Mouse (Mus musculus): ENCODE data around the gene Dolpp1. TPM values are rescaled to one million over a fixed set of nuclear protein-coding genes. Genes with fewer than 3 reads are reported as not detected.
A peak's percentile ranks its signal among the peaks of the same experiment; 100 is the strongest.

Dolpp1 gene
- polyA plus RNA-seq, 1 experiment from 2014 or later = 23.5 TPM

- H3K27me3 ChIP-seq (replicated peaks) = no peaks in the 10 kb centered on the region
- ATAC-seq = no peak
- 88% methylated on average over 6 of the region's 6 CpGs for WGBS (ENCODE audit: insufficient replicate concordance)
- no peak overlapping the region for H3K4me3 ChIP-seq
- no peak overlapping the region for H3K9ac ChIP-seq
- H3K4me1 ChIP-seq = peaks cover 65% of the 10 kb centered on the region
- peak overlapping the region; percentile 82 for H3K27ac ChIP-seq
- H3K36me3 ChIP-seq = peaks cover 99% of the 10 kb centered on the region
- H3K4me2 ChIP-seq = no peak overlapping the region
- H3K9me3 ChIP-seq (replicated peaks) = no peaks in the 10 kb centered on the region
Measured at GRCm38 (mm10) chr2:30439631-30440030, 47.6 kb downstream of the Dolpp1 start.

DNA sequence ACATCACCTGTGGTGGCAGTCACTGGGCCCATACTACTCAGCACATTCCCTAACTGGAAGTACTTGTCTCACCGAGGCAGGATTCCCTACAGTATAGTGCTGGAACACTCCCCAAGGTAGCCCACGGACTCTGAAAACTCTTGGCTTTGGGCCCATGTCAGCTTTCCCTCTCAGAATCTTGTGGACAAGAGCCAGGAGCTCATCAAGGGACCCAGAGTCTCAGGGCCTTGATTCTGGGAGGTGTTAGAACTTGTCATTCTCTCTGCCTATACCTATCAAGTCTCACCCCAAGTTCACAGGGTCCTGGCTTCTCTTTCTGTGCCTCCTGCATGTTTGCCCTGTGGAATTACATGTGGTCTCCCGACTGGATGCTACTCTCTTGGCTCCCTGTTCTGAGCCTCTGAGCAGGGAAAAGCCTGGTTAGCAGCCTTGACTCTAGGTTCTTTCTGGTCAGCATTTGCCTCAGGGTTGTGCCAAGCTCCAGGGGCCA is 48.2 kb downstream of the Dolpp1 start:
- H3K9me3 ChIP-seq (replicated peaks) = no peaks in the 10 kb centered on the region
- peaks cover 99% of the 10 kb centered on the region for H3K36me3 ChIP-seq
- peak overlapping the region; percentile 82 for H3K27ac ChIP-seq
- WGBS (ENCODE audit: insufficient replicate concordance) = 71% methylated on average over 3 of the region's 3 CpGs
- no peak for ATAC-seq
- H3K9ac ChIP-seq = peak overlapping the region; percentile 15; the same call in 1 of the 2 replicates
- no peaks in the 10 kb centered on the region for H3K27me3 ChIP-seq (replicated peaks)
- H3K4me3 ChIP-seq = no peak overlapping the region
- H3K4me2 ChIP-seq = no peak overlapping the region
- H3K4me1 ChIP-seq = peaks cover 65% of the 10 kb centered on the region

GRCm38 (mm10) chr2:30440701-30441517 is 48.9 kb downstream of the Dolpp1 start:
- WGBS (ENCODE audit: insufficient replicate concordance) = 27% methylated on average over 12 of the region's 12 CpGs
- Histone ChIP-seq H3K4me2 (peak overlapping the region; percentile 38), H3K9me3 (replicated peaks) (no peaks in the 10 kb centered on the region), H3K36me3 (peaks cover 99% of the 10 kb centered on the region), H3K27me3 (replicated peaks) (no peaks in the 10 kb centered on the region), H3K4me3 (no peak overlapping the region), H3K27ac (peak overlapping the region; percentile 82), H3K9ac (peak overlapping the region; percentile 39; the same call in 1 of the 2 replicates), H3K4me1 (peaks cover 65% of the 10 kb centered on the region)
- peak; percentile 30; the same call in 1 of the 2 replicates for ATAC-seq

GRCm38 (mm10) chr2:30441518-30442497 is 49.8 kb downstream of the Dolpp1 start:
- Histone ChIP-seq H3K36me3 (peaks cover 99% of the 10 kb centered on the region), H3K4me1 (peaks cover 70% of the 10 kb centered on the region)
- ATAC-seq = no peak

GRCm38 (mm10) chr2:30442498-30442890 is 50.4 kb downstream of the Dolpp1 start:
- Histone ChIP-seq H3K27ac (peak overlapping the region; percentile 82), H3K9me3 (replicated peaks) (no peaks in the 10 kb centered on the region), H3K4me2 (peak overlapping the region; percentile 38), H3K36me3 (peaks cover 99% of the 10 kb centered on the region), H3K4me1 (peaks cover 70% of the 10 kb centered on the region), H3K27me3 (replicated peaks) (no peaks in the 10 kb centered on the region), H3K4me3 (peak overlapping the region; percentile 21; the same call in 1 of the 2 replicates), H3K9ac (peak overlapping the region; percentile 39; the same call in 1 of the 2 replicates)
- no peak for ATAC-seq
- WGBS (ENCODE audit: insufficient replicate concordance) = 71% methylated on average over 5 of the region's 5 CpGs

More at GRCm38 (mm10) chr2:30441518-30442497, 49.8 kb downstream of the Dolpp1 start:
- Histone ChIP-seq H3K27me3 (replicated peaks) (no peaks in the 10 kb centered on the region), H3K9me3 (replicated peaks) (no peaks in the 10 kb centered on the region), H3K4me3 (peak overlapping the region; percentile 21; the same call in 1 of the 2 replicates), H3K9ac (peak overlapping the region; percentile 39), H3K27ac (peak overlapping the region; percentile 82), H3K4me2 (peak overlapping the region; percentile 38)
- WGBS (ENCODE audit: insufficient replicate concordance) = 44% methylated on average over 15 of the region's 15 CpGs

DNA sequence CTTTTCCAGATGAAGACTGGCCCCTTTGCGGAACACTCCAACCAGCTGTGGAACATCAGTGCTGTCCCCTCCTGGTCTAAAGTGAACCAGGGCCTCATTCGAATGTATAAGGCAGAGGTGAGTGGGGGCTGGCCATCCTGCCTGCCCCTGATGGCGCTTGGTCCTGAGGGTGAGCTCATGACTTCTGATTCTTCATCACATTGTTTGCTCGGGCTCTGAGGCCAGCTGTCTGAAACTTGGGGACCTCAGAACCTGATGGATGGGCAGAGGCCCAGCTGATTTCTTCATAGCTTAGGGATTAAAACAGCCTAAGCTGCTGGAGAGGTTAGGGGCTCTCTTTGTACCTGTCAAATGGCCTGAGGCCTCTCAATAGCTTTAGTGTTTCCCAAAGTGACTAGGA is 51.2 kb downstream of the Dolpp1 start:
- no peak overlapping the region for H3K4me2 ChIP-seq
- H3K27ac ChIP-seq = no peak overlapping the region; the same call in 1 of the 2 replicates
- H3K9ac ChIP-seq = no peak overlapping the region
- peaks cover 70% of the 10 kb centered on the region for H3K4me1 ChIP-seq
- H3K36me3 ChIP-seq = peaks cover 99% of the 10 kb centered on the region
- H3K9me3 ChIP-seq (replicated peaks) = no peaks in the 10 kb centered on the region
- 71% methylated on average over 4 of the region's 4 CpGs for WGBS (ENCODE audit: insufficient replicate concordance)
- no peaks in the 10 kb centered on the region for H3K27me3 ChIP-seq (replicated peaks)
- ATAC-seq = no peak
- H3K4me3 ChIP-seq = no peak overlapping the region

GRCm38 (mm10) chr2:30444006-30444405 is 52.0 kb downstream of the Dolpp1 start:
- Histone ChIP-seq H3K36me3 (peaks cover 99% of the 10 kb centered on the region), H3K4me2 (no peak overlapping the region), H3K9me3 (replicated peaks) (no peaks in the 10 kb centered on the region), H3K27ac (peak overlapping the region; percentile 56; the same call in 1 of the 2 replicates), H3K27me3 (replicated peaks) (no peaks in the 10 kb centered on the region), H3K9ac (no peak overlapping the region), H3K4me1 (peaks cover 70% of the 10 kb centered on the region), H3K4me3 (no peak overlapping the region)
- ATAC-seq = no peak
- WGBS (ENCODE audit: insufficient replicate concordance) = 72% methylated on average over 5 of the region's 5 CpGs

- Histone ChIP-seq H3K9me3 (replicated peaks) (no peaks in the 10 kb centered on the region), H3K36me3 (peaks cover 99% of the 10 kb centered on the region), H3K27me3 (replicated peaks) (no peaks in the 10 kb centered on the region), H3K4me3 (no peak overlapping the region), H3K9ac (no peak overlapping the region), H3K4me2 (no peak overlapping the region), H3K27ac (peak overlapping the region; percentile 56; the same call in 1 of the 2 replicates), H3K4me1 (peaks cover 70% of the 10 kb centered on the region)
- no peak for ATAC-seq
Measured at GRCm38 (mm10) chr2:30444450-30444849, 52.4 kb downstream of the Dolpp1 start.

- H3K9ac ChIP-seq = no peak overlapping the region
- no peak for ATAC-seq
- H3K9me3 ChIP-seq (replicated peaks) = 0 out of 2 replicates have a peak, but pooled peaks cover 4% of the 10 kb centered on the region
- H3K27ac ChIP-seq = peak overlapping the region; percentile 71
- H3K36me3 ChIP-seq = peaks cover 99% of the 10 kb centered on the region
- no peaks in the 10 kb centered on the region for H3K27me3 ChIP-seq (replicated peaks)
- WGBS (ENCODE audit: insufficient replicate concordance) = 72% methylated on average over 2 of the region's 2 CpGs
- no peak overlapping the region for H3K4me3 ChIP-seq
- peaks cover 62% of the 10 kb centered on the region for H3K4me1 ChIP-seq
- H3K4me2 ChIP-seq = no peak overlapping the region
Measured at GRCm38 (mm10) chr2:30445312-30445711, 53.3 kb downstream of the Dolpp1 start.

DNA sequence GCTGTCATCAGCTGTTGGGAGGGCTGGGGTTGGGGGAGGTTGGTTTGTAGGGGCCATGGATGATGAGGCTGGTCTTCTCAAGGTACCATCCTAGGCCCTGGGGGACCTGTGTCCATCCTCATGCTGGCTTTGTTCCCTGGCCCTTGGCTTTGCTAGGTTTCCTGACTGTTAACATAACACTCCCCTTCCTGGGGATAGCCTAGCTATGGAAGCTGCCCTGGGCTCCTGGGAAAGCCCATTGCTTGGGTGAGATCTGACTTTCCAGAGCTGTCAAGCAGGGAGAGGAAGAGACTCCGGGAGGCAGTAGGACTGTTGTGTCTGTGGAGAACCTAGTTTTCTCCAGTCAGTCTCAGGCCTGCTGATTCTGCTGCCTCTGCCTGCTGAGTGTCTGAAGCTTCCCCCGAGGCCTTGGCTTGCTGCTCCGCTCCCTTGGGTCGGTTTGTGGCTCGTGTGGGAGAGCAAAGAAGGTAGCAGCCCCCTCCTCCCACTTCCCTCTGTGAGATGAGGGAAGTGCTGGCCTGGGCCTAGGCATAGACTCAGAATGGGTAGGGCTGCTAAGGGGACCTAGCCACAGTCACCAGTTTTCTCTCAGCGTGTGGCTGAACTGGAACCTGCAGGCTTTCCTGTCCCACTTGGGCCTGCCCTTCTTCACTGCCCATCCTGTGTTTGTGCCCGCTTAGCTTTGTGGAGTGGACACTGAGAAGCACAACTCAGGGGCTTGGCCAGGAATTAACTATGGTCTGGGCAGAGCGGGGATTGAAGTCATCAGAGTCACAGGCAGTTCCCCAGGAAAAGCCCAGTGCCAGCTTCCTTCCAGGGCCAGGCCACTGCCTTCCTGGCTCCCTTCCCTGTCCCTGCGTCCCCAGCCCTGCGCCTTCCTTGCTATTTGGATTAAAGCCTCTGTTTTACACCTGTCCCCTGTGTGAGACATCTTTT is 55.1 kb downstream of the Dolpp1 start:
- Histone ChIP-seq H3K9me3 (replicated peaks) (0 out of 2 replicates have a peak, but pooled peaks cover 4% of the 10 kb centered on the region), H3K9ac (no peak overlapping the region), H3K4me2 (no peak overlapping the region), H3K4me1 (peaks cover 45% of the 10 kb centered on the region), H3K27me3 (replicated peaks) (no peaks in the 10 kb centered on the region), H3K36me3 (peaks cover 99% of the 10 kb centered on the region), H3K27ac (peak overlapping the region; percentile 36; the same call in 1 of the 2 replicates), H3K4me3 (no peak overlapping the region)
- WGBS (ENCODE audit: insufficient replicate concordance) = 67% methylated on average over 10 of the region's 10 CpGs
- no peak for ATAC-seq

DNA sequence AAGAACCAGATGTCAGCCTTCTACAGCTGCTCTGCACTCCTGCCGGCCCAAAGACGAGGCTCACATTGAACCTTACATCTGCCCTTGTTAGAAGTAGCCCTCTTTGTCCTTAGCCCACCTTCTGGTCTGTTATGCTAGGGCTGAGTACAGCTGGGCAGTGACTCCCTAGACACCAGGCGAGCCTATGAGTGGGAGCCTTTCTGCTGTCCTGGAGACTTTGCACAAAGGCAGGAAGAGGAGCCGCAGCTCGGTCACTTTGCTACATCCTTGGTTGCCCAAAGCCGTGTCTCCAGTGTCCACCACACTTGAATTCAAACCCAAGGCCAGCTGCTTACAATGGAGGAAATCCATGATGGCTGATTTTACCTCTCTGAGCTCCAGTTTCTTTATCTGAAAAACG is 56.3 kb downstream of the Dolpp1 start:
- Histone ChIP-seq H3K9me3 (replicated peaks) (0 out of 2 replicates have a peak, but pooled peaks cover 4% of the 10 kb centered on the region), H3K36me3 (peaks cover 97% of the 10 kb centered on the region), H3K9ac (no peak overlapping the region), H3K4me2 (no peak overlapping the region), H3K4me3 (no peak overlapping the region), H3K27me3 (replicated peaks) (no peaks in the 10 kb centered on the region), H3K4me1 (peaks cover 33% of the 10 kb centered on the region), H3K27ac (no peak overlapping the region)
- ATAC-seq = no peak
- 93% methylated on average over 7 of the region's 7 CpGs for WGBS (ENCODE audit: insufficient replicate concordance)
